Mouse (Mus musculus): ENCODE results near the gene Aldh3b2.

GRCm38 (mm10) chr19:3925859-3926258 is 46.3 kb upstream of the Aldh3b2 start:
- TF ChIP-seq GATA1 (IDR thresholded peaks at IDR 0.05; ENCODE audit: low read length) = no peak
- TF ChIP-seq TAL1 (IDR thresholded peaks at IDR 0.05; ENCODE audit: low read length) = no peak
